Mouse (Mus musculus) megakaryocyte, embryonic 14.5 days (primary cell): ENCODE measurements around the gene Golph3.

Experiments used
- FLI1 ChIP-seq: IDR thresholded peaks from 2 replicates; pipeline ENCODE4 v1.6.1; 2012; ENCODE audit warnings: low read length, inconsistent platforms, mixed read lengths
- GATA1 ChIP-seq: IDR thresholded peaks from 3 replicates; pipeline ENCODE4 v1.6.1; 2012; ENCODE audit warnings: mixed read lengths, low read length, inconsistent platforms, borderline replicate concordance

DNA sequence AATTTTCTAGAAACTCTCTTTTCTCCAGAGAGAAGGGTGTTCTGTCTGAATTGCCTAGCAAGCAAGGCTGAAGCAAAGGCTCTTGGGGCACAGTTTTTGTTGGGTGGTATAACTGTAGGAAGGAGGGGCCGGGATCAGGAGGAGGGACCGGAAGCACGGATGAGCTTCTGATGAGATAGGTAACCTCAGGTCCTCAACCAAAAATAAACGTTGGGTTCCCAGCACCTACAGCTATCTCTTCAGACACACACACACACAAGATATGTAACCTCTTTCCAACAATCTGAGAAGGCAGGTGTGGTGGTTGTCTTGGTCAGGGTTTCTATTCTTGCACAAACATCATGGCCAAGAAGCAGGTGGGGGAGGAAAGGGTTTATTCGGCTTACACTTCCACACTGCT, 4.0 kb upstream of the Golph3 start:
- TF ChIP-seq GATA1 (no peak), FLI1 (no peak)
